Mouse (Mus musculus) T-cell, adult 2 months (primary cell): ENCODE measurements around the gene Sf3b5.

Source experiments
- DNase-seq: peaks from one replicate; pipeline ENCODE4 v3.0.0; 2022; ENCODE audit warnings: low spot score

Sf3b5 gene

DNA sequence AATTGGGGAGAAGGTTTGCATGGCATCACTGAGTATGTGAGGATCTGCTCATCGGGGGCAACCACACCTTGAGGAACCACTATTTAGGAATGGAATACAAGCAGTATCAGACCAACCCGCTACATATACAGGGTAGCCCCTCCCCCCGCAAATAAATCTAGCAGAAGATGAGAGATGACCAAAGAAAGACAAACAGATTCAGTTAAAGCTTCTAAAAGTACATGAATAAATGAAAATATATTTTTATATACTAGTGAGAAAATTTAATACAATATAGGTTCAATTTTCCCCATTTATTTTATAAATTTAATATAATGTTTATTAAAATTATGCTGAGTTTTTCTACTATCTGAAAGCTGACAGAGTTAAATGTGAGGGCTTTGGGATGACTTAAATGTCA is at the start of gene Sf3b5:
Gene Sf3b5, plus strand, starts transcription at position 301 of the 400 bp plus-strand sequence.
- DNase-seq, result no peak

DNA sequence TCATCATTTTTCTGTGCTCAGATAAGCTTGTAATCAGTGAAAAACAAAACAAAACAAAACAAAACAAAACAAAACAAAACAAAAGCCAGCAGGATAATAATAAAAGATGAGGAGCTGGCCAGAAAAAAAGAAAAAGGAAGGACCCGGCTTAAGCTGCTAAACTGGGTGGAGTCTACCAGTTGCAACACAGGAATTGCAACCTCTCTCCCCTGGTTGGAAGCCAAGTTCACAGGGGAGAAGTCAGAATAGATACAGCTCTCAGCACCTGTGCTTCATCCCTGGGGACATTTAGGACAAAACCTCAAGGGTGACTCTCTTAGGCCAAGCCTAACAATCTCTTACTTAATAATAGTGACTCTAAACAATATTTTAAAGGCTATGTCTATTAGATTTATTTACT is 49.3 kb upstream of the Sf3b5 start:
- DNase-seq, result no peak

GRCm38 (mm10) chr10:12957271-12957670 is 47.9 kb upstream of the Sf3b5 start:
- DNase-seq, result no peak

- DNase-seq, result no peak
Measured at GRCm38 (mm10) chr10:12961546-12961945, 43.6 kb upstream of the Sf3b5 start.

DNA sequence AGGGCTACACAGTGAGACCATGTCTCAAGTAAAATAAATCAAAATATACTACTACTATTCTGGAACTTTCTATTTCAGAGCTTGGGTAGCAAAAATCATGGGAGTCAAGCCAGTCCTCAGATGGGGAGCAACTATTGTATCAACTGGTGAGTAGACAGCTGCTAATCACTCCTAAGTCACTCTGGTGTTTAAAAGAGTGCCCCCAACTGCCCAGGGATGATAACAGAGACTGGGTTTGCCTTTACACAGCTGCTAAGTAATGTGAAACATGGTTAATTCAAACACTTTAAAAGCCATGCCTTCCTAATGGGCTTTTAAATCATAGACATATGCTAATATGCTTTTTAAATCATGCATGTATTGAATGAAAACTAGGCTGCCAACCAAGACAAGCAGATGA is 42.9 kb upstream of the Sf3b5 start:
- DNase-seq, result no peak

DNA sequence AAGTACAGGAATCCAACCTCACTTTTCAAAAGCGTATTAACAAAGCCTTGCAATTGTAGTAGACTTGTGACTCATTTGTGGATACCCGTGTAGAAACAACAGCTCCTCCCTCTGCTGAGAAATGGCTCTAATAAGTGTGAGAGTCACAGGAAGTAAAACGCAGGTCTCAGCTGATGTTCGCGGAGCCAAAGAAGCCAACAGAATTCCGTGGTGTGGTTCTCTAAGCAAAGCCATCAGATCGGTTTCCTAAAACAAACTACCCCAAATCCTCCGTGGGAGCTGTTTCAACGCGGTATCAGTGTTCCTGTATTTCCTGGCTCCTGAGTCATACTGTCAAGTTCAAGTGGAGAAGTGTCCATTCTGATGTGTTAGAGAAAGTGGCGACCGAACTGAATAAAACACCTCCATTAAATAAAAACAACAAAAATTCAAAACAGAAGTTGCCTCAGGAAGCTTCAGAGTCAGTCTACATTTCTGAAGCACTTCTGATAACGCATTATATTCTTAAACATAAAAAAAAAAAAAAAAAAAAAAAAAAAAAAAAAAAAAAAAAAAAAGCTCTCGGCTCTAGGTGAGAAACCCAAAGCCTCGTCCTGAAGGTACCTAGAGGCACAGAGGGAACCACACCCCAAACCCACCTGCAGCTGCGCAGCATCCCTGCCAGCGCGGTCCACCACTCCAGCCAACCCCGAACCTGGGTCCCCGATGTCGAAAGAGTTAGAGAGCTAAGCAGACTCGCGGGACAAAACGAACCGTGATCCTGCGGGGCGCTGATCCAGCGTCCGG is 41.6 kb upstream of the Sf3b5 start:
- DNase-seq, result peak; percentile 57

- peak; percentile 82 for DNase-seq
Measured at GRCm38 (mm10) chr10:12964151-12965075, 40.7 kb upstream of the Sf3b5 start, which contains the start of gene Stx11. Stx11 (minus strand) TSS chr10:12964298.

DNA sequence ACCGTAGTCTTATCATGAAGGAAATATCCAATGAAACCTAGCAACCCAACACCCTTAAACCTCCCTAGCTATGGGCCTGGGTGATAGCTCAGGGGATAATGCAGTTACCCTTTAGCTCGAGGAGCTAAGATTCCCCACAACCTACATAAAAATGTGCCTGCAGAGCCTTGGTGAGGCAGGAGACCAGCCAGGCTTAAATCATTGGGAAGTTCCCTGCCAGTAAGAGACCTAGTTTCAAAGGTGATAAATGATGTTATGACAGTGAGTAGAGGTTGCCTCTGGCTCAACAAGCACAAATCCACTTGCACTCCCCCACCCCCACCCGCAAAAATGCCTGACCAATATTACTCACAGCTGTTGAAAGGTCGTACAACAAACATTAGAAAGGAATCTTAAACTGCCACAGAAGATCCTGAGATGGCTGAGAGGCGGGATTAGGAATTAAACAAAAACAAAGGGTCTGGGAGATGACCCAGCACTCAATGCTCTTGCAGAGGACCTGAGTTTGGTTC is 39.4 kb upstream of the Sf3b5 start:
- DNase-seq, result no peak

DNA sequence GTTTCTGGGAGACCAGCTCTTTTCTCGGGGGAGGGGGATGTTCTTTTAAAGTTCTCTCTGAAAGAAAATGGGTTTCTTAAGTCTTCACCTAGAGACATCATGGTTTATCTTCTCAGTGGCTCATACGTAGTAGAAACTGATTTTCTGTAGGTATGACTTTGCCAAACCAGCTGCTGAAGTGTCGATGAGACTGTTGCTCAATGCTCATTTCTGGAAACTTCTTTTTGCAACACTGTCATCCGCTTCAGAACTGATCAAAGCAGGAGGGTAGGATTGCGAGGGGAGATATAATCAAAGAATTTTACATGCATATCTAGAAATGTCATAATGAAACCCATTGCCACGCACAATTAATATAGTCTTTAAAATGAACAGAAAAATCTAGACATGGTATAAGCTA is 30.6 kb upstream of the Sf3b5 start:
- DNase-seq, result no peak

DNA sequence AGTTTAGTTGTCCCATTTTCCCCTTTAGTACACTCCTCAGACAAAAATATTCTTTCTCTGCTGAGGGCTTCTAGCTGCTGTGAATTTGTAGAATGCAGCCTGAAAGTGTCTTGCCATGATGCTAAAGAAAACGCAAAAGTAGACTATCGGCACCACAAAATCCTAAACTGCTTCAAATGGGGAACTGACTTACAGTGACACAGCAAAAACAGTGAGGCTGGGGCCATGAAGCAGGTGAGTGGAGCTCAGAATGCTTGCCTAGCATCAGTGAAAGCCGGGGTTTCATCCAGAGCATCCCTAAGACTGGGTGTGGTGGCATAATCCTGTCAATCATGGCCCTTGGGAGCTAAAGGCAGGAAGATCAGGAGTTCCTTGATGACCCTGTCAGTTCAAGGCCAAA is 29.7 kb upstream of the Sf3b5 start:
- no peak for DNase-seq

- DNase-seq, result no peak
Measured at GRCm38 (mm10) chr10:12975957-12976356, 29.2 kb upstream of the Sf3b5 start.

- no peak for DNase-seq
Measured at GRCm38 (mm10) chr10:12976552-12976951, 28.6 kb upstream of the Sf3b5 start.

DNA sequence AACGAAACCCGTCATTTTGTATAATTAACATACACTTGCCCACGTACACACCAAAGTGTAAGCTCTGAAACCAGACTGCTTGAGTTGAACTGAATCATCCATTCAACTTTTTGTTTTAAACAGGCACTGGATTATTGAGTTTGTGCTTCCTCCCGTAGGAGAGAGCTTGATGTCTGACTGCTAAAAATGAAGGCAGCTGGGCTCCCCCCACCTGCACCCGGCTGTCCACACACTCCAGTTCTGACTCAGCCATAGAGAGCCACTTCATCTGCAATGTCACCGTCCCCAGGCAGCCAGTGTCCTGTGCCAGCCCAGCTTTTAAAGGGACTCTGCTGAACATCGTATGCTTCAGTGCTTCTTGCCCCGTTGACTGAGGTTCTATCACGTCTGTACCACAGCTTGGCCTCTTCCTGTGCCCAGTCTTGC is 27.3 kb upstream of the Sf3b5 start:
- no peak for DNase-seq

DNA sequence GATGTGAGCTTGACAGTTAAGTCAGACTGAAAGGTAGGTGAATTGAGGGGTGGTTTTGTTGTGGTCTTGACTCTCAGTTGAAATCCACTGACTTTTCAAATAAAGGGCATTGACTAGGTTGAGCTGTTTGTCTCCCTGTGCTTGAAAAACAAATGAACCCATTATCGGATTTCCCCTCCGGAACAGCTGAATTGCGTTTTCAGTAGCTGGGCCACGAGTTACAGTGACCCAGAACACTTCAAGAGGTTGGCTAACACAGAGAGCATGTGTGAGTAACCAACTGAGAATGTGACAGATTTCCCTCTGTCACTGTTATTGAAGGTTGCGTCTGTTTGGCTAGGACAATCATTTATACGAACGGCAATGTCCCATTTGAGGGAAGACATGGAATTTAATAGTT is 24.1 kb upstream of the Sf3b5 start:
- DNase-seq, result no peak

DNA sequence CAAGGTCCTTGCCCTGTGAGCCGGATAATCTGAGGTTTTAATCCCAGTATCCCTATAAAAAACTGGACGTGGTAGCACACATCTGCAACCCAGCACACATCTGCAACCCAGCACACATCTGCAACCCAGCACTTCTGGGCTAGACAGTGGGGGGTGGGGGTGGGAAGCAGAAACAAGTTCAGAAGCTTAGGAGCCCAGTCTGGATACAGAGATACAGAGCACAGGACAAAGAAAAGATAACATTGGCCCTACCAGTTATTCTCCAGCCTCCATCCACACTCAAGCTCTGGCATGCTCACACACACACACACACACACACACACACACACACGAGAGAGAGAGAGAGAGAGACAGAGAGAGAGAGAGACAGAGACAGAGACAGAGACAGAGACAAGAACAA is 21.6 kb upstream of the Sf3b5 start:
- DNase-seq, result no peak

GRCm38 (mm10) chr10:12985028-12985427 is 20.1 kb upstream of the Sf3b5 start:
- DNase-seq, result peak; percentile 19

DNA sequence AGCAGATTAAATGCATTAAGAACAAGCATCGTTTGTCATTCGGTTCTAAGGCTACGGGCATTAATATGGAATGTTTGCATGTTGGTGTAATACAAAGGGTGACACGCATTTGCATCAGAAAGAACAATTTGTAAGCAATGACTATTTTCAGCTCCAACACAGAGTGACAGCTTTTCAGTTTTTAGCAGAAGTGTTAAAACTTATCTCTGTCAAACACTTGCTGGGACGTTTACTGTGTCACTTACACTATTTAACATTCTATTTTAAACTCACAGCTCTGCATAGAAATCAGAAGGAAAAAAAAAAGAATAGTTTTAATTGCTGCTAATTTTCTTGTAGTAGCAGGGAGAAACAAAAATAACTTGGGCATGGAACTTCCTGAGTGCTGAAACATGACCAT is 18.7 kb upstream of the Sf3b5 start:
- no peak for DNase-seq

GRCm38 (mm10) chr10:12986943-12987342 is 18.2 kb upstream of the Sf3b5 start:
- DNase-seq, result no peak

GRCm38 (mm10) chr10:12991953-12992352 is 13.2 kb upstream of the Sf3b5 start:
- DNase-seq, result no peak

GRCm38 (mm10) chr10:12993411-12994039 is 11.6 kb upstream of the Sf3b5 start:
- no peak for DNase-seq

DNA sequence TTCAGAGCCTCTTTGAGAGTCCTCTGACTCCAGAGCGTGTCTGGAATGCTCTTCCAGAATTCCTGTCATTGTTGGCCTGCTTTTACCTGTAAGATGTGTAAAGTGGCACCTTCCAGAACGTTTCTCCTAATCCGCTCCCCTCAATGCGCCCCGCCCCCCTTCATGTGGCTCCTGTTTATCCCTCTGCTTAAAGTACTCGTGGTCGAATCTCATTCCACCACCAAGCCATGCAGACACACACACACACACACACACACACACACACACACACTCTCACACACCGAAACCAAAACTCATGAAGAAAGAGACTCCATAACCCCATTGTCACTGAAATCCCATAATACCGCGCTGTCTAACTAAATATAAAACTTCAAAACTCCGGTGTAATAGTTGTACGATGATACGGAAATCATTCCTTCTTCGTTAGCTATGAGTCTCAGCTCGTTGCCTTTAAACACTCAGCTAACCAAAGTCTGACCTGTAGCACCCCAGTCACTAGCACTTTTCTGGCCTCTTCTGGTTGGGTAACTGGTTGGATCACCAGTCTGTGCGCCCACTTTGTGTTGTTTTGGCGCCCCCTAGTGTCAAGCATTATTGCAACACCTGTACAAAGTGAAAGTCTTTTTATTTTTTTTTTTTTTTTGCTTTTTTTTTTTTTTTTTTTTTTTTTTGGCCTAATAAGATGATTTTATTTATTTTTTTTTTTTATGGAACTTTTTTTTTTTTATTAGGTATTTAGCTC is 8.2 kb upstream of the Sf3b5 start:
- DNase-seq, result peak; percentile 77
